Mouse (Mus musculus) testis, adult 2 months (tissue): Measurements from ENCODE around the gene Adamtsl4.

Experiments used
- CTCF ChIP-seq: fragments of 200-500 bp; IDR thresholded peaks from 2 replicates; pipeline ENCODE4 v1.5.1; 2012; ENCODE audit warnings: low read depth, mild to moderate bottlenecking, inconsistent platforms, low read length, moderate library complexity; ENCODE audit not compliant: control insufficient read depth, insufficient read depth, insufficient replicate concordance
- POLR2A ChIP-seq: fragments of 200-500 bp; IDR thresholded peaks from 2 replicates; pipeline ENCODE4 v1.6.1; 2012; ENCODE audit warnings: low read depth, mild to moderate bottlenecking, inconsistent platforms, low read length, moderate library complexity; ENCODE audit not compliant: control insufficient read depth

GRCm38 (mm10) chr3:95631304-95631703 lies 56.4 kb downstream of the Adamtsl4 start:
- no peak for TF ChIP-seq POLR2A
- no peak for TF ChIP-seq CTCF
